Mouse (Mus musculus) heart, embryonic 11.5 days (tissue): ENCODE data around the gene Cacna2d2. TPM values are rescaled to one million over a fixed set of nuclear protein-coding genes. Genes with fewer than 3 reads are reported as not detected.
A peak's percentile ranks its signal among the peaks of the same experiment; 100 is the strongest.
"Not testable (repeated sequence)": the region's sequence is repeated elsewhere in the genome, so short reads cannot be mapped to it uniquely, and the experiment has no call there.

ENCODE experiments used
- ATAC-seq: fragments of 200-750 bp; cut with Nextera tagmentation; replicated peaks from 2 replicates; pipeline ENCODE4 v1.8.0; 2017; ENCODE audit warnings: moderate library complexity; ENCODE audit not compliant: insufficient number of reproducible peaks, low FRiP score, low TSS enrichment
- H3K27ac ChIP-seq: fragments of 300-500 bp; sonication (generic); 2 replicates; pipeline ENCODE4 v1.5.1; 2014; ENCODE audit warnings: mild to moderate bottlenecking, low read depth, low read length
- H3K27me3 ChIP-seq: fragments of 300-500 bp; sonication (generic); 2 replicates; pipeline ENCODE4 v1.6.1; 2014; ENCODE audit warnings: mild to moderate bottlenecking, low read length, mixed read lengths; ENCODE audit not compliant: control insufficient read depth, insufficient read depth
- H3K36me3 ChIP-seq: fragments of 300-500 bp; sonication (generic); 2 replicates; pipeline ENCODE4 v1.6.1; 2014; ENCODE audit warnings: mild to moderate bottlenecking, low read length, moderate library complexity, mixed read lengths; ENCODE audit not compliant: control insufficient read depth, insufficient read depth
- H3K4me1 ChIP-seq: fragments of 300-500 bp; sonication (generic); 2 replicates; pipeline ENCODE4 v1.6.1; 2014; ENCODE audit warnings: low read length; ENCODE audit not compliant: control insufficient read depth, insufficient read depth
- H3K4me2 ChIP-seq: fragments of 300-500 bp; sonication (generic); 2 replicates; pipeline ENCODE4 v1.6.1; 2014; ENCODE audit warnings: mild to moderate bottlenecking, moderate library complexity
- H3K4me3 ChIP-seq: fragments of 300-500 bp; sonication (generic); 2 replicates; pipeline ENCODE4 v1.5.1; 2014; ENCODE audit warnings: low read depth, low read length
- H3K9ac ChIP-seq: fragments of 300-500 bp; sonication (generic); 2 replicates; pipeline ENCODE4 v1.6.1; 2014; ENCODE audit warnings: mild to moderate bottlenecking, low read depth, low read length, moderate library complexity
- H3K9me3 ChIP-seq: fragments of 300-500 bp; sonication (generic); replicated peaks from 2 replicates; pipeline ENCODE4 v1.6.1; 2016; ENCODE audit warnings: low read length; ENCODE audit not compliant: control insufficient read depth
- WGBS: fragments of 180-500 bp; shearing (Covaris S2); extraction: QIAGEN DNeasy Blood & Tissue Kit; methylation state at CpG from one replicate; pipeline ENCODE4 v1.1.7; 2014; ENCODE audit not compliant: insufficient replicate concordance; 5-methylcytosine and 5-hydroxymethylcytosine counted together
- polyA plus RNA-seq: library from polyadenylated mRNA; unstranded; fragments of >200 nt; fragmentation: Nextera tagmentation; extraction: Ambion mirVana; gene quantifications from 2 replicates; pipeline ENCODE4 v1.2.1, GENCODE M21; 2014

Cacna2d2 gene
- polyA plus RNA-seq, 1 experiment from 2014 or later, result 7.1 TPM

DNA sequence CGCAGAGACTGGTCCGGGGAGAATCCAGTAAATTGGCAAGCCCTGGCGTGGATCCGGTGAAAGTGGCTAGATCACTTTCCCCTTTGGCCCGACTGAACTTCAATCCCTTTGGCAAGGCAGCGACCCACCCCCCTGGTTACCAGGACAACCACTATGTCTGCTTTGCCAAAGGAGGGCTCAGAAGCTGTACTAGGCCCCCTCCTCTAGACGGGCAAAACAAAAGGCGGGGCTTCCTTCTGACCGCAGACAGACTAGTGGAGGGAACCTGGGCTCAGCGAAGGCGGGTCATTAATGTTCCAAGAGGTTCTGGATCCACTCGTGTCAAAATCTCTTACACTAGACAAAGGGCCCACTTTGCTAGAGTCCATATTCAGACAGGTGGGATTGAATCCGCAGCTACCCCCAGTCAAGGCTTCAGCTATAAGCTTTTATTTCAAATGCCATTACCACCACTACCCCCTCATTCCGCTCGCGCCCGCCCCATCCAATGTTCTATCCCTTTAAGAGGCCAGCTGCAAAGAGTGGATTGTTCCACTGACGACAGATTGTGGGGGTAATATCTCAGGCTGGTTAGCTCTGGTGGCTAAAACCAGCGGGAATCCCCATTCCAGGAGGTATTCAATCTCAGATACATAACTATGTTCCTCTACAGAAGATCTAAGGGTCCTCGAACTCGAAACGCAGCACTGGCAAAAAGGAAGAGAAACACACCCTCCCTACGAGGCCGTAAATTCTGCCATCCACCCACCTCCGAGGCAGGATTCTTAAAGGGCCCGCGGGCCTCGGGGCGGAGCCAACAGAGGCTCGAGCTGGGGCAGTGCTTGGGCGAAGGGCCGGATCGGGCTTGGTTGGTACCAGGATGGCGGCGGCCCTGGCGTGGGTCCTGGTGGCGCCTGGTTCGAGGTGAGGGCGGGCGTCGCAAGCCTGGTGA is 169.2 kb downstream of the Cacna2d2 start:
- under 1% methylated on average over 41 of the region's 41 CpGs for WGBS
- peak overlapping the region; percentile 85 for H3K4me3 ChIP-seq
- no peaks in the 10 kb centered on the region for H3K9me3 ChIP-seq
- H3K27ac ChIP-seq, result peak overlapping the region; percentile 86
- H3K9ac ChIP-seq, result peak overlapping the region; percentile 92
- peak overlapping the region; percentile 93 for H3K4me2 ChIP-seq
- peaks cover 22% of the 10 kb centered on the region for H3K36me3 ChIP-seq
- ATAC-seq, result peak; percentile 68
- H3K27me3 ChIP-seq, result no peaks in the 10 kb centered on the region
- peaks cover 46% of the 10 kb centered on the region for H3K4me1 ChIP-seq

DNA sequence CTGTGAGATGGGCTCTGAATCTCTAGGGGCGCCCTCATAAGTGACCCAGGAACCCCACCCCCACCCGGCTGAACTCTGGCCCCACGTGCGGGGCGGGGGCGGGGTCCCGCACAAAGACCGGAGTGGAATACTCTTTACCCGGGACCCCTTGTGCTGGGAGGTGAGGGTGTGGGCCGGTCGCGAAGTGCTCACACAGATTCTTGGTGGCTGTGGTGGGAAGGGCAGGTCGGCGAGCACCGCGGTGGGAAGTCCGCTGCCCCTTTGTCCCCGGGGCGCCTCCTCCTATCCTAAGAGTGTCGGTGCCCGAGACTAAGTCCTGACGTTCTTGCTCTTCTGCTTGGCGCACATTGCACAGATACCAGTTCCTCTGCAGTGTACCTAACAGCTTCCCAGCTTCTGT is 169.9 kb downstream of the Cacna2d2 start:
- H3K4me1 ChIP-seq, result peaks cover 39% of the 10 kb centered on the region
- ATAC-seq, result peak; percentile 16
- H3K9ac ChIP-seq, result peak overlapping the region; percentile 92
- peak overlapping the region; percentile 86 for H3K27ac ChIP-seq
- no peaks in the 10 kb centered on the region for H3K9me3 ChIP-seq
- H3K36me3 ChIP-seq, result peaks cover 22% of the 10 kb centered on the region
- under 1% methylated on average over 22 of the region's 23 CpGs for WGBS
- peak overlapping the region; percentile 93 for H3K4me2 ChIP-seq
- peak overlapping the region; percentile 85 for H3K4me3 ChIP-seq
- H3K27me3 ChIP-seq, result no peaks in the 10 kb centered on the region

DNA sequence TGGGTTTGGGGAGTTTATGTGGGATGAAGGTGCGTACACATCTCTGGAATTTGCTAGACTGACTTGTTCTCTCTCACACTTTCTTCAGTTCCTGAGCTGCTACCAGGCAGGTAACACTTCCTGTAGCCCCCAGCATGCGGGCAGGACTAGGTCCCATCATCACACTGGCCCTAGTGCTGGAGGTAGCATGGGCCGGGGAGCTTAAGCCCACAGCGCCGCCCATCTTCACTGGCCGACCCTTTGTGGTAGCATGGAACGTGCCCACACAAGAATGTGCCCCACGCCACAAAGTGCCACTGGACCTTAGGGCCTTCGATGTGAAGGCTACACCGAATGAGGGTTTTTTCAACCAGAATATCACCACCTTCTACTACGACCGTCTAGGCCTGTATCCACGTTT is 170.6 kb downstream of the Cacna2d2 start:
- Histone ChIP-seq H3K9me3 (no peaks in the 10 kb centered on the region), H3K4me3 (peak overlapping the region; percentile 85), H3K9ac (peak overlapping the region; percentile 92), H3K4me2 (peak overlapping the region; percentile 93), H3K27ac (peak overlapping the region; percentile 86), H3K4me1 (peaks cover 38% of the 10 kb centered on the region), H3K27me3 (no peaks in the 10 kb centered on the region), H3K36me3 (peaks cover 20% of the 10 kb centered on the region)
- WGBS, result 53% methylated on average over 13 of the region's 13 CpGs
- no peak for ATAC-seq

DNA sequence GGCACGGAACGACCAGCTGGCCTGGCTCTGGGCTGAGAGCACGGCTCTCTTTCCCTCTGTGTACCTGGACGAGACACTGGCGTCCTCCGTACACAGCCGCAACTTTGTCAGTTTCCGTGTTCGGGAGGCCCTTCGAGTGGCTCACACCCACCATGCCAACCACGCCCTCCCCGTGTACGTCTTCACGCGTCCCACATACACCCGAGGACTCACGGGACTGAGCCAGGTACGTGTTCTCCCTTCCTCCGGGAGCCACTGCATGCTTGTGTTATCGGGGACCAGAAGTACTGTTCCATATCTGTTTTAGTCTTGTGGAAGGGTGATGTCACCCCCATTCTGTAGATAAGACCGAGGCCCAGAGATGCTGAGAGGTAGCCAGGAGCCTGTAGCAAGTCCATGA is 171.4 kb downstream of the Cacna2d2 start:
- Histone ChIP-seq H3K27me3 (no peaks in the 10 kb centered on the region), H3K4me3 (peak overlapping the region; percentile 85), H3K9ac (peak overlapping the region; percentile 92), H3K36me3 (peaks cover 20% of the 10 kb centered on the region), H3K9me3 (no peaks in the 10 kb centered on the region), H3K4me1 (peaks cover 38% of the 10 kb centered on the region), H3K27ac (no peak overlapping the region), H3K4me2 (peak overlapping the region; percentile 93)
- WGBS, result 60% methylated on average over 21 of the region's 21 CpGs
- no peak for ATAC-seq

DNA sequence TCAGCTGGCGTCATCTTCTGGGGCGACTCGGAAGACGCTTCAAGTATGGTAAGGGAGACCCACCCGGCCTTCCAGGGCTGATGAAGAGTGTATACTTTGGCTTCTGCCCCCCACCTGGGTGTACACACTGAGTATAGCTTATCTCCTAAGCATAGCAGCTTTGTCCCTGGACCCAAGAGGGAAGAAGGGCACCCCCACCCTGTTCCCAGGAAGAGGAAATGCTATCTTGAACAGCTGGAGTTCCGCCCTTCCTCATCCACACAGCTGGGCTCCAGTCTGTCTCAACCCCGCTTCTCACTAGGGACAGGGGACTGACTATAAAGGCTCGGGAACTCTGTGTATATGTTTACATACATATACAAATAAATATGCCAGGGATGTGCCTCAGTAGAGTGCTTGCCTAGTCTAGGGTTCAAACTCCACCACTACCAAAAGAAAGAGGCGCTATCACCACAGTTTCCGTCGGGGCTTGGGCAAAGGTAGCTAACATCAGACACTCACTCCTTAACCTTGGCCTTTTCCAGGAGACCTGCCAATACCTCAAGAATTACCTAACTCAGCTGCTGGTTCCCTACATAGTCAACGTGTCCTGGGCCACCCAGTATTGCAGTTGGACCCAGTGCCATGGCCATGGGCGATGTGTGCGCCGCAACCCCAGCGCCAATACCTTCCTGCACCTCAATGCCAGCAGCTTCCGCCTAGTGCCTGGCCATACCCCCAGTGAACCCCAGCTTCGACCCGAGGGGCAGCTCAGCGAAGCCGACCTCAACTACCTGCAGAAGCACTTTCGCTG is 172.3 kb downstream of the Cacna2d2 start:
- peak overlapping the region; percentile 93 for H3K4me2 ChIP-seq
- H3K27me3 ChIP-seq, result no peaks in the 10 kb centered on the region
- H3K4me3 ChIP-seq, result peak overlapping the region; percentile 85
- H3K27ac ChIP-seq, result no peak overlapping the region
- peaks cover 38% of the 10 kb centered on the region for H3K4me1 ChIP-seq
- 86% methylated on average over 22 of the region's 22 CpGs for WGBS
- H3K9ac ChIP-seq, result peak overlapping the region; percentile 40; the same call in 1 of the 2 replicates
- no peaks in the 10 kb centered on the region for H3K9me3 ChIP-seq
- no peak for ATAC-seq
- H3K36me3 ChIP-seq, result peaks cover 20% of the 10 kb centered on the region

DNA sequence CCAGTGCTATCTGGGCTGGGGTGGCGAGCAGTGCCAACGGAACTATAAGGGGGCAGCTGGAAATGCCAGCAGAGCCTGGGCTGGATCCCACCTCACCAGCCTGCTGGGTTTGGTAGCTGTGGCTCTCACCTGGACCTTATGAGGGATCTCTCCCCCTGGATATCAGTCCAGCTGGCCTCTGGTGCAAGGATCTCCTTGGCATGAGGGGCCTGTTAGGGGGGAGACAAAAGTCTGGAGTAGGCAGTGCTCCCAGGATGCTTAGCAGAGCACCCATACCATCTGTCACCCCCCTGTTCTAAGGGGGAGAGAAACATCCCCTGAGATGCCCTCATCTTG is 172.9 kb downstream of the Cacna2d2 start:
- no peak overlapping the region for H3K27ac ChIP-seq

DNA sequence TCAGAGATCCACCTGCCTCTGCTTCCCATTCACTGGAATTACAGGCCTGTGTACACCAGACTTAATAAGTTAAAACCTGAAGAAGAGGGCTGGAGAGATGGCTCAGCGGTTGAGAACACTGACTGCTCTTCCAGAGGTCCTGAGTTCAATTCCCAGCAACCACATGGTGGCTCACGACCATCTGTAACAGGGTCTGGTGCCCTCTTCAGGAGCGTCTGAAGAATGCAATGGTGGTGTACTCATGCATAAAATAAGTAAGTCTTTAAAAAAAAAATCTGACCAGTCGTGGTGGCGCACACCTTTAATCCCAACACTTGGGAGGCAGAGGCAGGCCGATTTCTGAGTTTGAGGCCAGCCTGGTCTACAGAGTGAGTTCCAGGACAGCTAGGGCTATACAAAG is 174.4 kb downstream of the Cacna2d2 start:
- H3K4me3 ChIP-seq, H3K27me3 ChIP-seq, ATAC-seq, H3K9ac ChIP-seq, H3K27ac ChIP-seq, H3K4me2 ChIP-seq, H3K9me3 ChIP-seq: not testable (repeated sequence)
- Histone ChIP-seq H3K4me1 (peaks cover 37% of the 10 kb centered on the region), H3K36me3 (peaks cover 20% of the 10 kb centered on the region)
- 82% methylated on average over 6 of the region's 6 CpGs for WGBS

More for the DNA sequence above, 172.9 kb downstream of the Cacna2d2 start:
- Histone ChIP-seq H3K4me2 (no peak overlapping the region), H3K9ac (no peak overlapping the region), H3K9me3 (no peaks in the 10 kb centered on the region), H3K4me3 (no peak overlapping the region), H3K4me1 (peaks cover 43% of the 10 kb centered on the region), H3K27me3 (no peaks in the 10 kb centered on the region), H3K36me3 (peaks cover 20% of the 10 kb centered on the region)
- ATAC-seq, result no peak
- whole genome bisulfite sequencing, result 91% methylated on average over 2 of the region's 2 CpGs

DNA sequence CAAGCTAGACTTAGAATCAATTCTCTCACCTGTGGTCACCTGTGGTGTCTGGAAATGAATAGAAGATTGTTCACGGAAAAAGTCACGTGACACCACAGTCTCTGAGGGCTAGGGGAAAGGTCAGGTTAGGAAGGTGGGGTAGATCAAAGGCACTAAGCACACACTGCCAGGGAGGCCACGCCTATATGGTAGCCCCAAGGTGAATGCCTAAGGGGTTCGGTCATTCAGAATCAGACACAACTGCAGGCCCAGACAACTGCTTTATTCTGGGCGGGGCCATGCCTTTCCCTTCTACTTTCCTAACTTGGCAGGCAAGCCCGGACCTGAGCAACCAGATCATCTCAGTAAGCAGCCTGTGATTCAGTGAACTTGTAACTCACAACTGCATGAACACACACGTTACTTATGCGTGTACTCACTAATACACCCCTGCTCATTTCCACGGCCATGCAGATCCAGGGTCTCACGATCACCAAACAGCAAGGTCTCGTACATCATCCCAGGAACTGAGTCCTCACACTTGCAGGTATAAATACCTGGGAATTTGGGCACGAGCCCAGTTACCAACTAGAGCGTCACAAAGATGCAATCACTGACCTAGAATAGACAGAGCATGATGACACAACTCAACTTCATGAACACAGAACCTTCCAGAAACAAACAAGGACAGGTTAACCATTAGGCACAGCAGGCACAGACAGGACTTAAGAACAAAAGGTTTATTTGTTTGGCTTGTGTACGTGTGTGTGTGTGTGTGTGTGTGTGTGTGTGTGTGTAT is 176.4 kb downstream of the Cacna2d2 start:
- Histone ChIP-seq H3K9me3 (no peaks in the 10 kb centered on the region), H3K4me2 (no peak overlapping the region; the same call in 1 of the 2 replicates), H3K36me3 (peaks cover 14% of the 10 kb centered on the region), H3K4me3 (no peak overlapping the region), H3K27ac (no peak overlapping the region), H3K4me1 (peaks cover 25% of the 10 kb centered on the region), H3K27me3 (no peaks in the 10 kb centered on the region), H3K9ac (no peak overlapping the region)
- WGBS, result 79% methylated on average over 14 of the region's 14 CpGs
- ATAC-seq, result no peak
